Mouse (Mus musculus): ENCODE data around the gene Trmt10b. TPM values are rescaled to one million over a fixed set of nuclear protein-coding genes. Genes with fewer than 3 reads are reported as not detected.

Trmt10b gene
- 10 to 100 TPM in 5 of 26 experiments, 1 to 10 TPM in 19, not detected in 2; 1.1 to 21.6 (median 6.0) TPM for total RNA-seq (2018; cell fraction: chromatin; rRNA removed)
- 1 to 10 TPM; 1.8 to 8.3 (median 5.1) TPM for total RNA-seq (2018; cell fraction: cytosol; rRNA removed)
- 10 to 100 TPM in 1 of 26 experiments, 1 to 10 TPM in 21, under 1 TPM in 4; 0.56 to 12.9 (median 3.0) TPM for total RNA-seq (2018; cell fraction: nucleus; rRNA removed)
- polyA plus RNA-seq (2018), result 4.3 to 8.1 TPM (median 6.8 TPM) in 3 replicates

DNA sequence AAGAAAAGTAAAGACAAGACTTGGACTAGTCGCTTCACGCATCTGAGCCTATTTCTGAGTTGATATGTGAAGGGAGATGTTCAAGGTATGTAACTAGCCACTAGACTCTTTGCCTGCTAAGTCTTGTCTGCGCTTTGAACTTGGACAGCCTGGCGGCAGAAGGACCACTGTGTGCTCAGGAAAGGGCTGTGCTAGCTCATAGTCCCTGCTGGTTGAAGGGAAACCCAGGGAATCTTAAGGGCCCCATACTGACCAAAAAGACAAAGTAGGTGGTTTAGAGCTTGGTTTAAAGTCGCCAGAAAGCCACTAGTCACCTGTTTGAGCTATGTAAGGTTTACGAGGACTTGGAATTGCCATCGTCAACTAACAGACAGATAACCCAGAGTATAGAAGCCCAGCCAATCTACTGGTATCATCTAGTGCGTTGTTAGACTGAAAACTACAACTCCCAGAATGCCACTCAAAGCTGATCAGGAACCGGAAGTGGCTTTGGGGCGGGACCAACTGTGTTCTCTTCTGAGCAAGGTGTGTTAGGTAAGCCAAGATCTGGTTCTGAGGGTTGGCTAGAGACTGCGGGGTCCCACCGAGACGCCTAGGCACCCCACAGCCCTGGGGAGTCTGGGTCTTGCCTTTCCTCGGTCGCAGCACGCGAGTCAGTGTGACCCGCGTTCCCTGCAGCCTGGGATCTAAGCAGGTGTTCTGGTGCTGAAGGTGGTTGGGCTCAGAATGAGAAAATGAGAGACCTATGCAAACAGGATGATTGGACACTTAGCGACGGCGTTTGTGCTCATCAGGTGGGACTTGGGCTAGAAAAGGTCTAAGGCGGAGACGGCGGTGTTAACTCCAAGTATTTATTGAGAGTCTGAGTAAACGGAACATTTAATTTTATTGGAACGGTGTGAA lies at the start of gene Trmt10b:
Gene Trmt10b, plus strand, starts transcription at position 466 of the 903 bp plus-strand sequence.
- peaks cover 4% of the 10 kb centered on the region; the same call in 1 of the 2 replicates for H3K36me3 ChIP-seq (ENCODE audit: inconsistent target)
- peak within 1 kb of the TSS; percentile 98 for H3K4me3 ChIP-seq (ENCODE audit: inconsistent target)
- 19% methylated on average over 27 of the region's 27 CpGs for WGBS (ENCODE audit: missing documents)
- H3K27ac ChIP-seq, result no peak within 1 kb of the TSS
- no peaks in the 10 kb centered on the region; the same call in 1 of the 2 replicates for H3K79me2 ChIP-seq (ENCODE audit: inconsistent target)

DNA sequence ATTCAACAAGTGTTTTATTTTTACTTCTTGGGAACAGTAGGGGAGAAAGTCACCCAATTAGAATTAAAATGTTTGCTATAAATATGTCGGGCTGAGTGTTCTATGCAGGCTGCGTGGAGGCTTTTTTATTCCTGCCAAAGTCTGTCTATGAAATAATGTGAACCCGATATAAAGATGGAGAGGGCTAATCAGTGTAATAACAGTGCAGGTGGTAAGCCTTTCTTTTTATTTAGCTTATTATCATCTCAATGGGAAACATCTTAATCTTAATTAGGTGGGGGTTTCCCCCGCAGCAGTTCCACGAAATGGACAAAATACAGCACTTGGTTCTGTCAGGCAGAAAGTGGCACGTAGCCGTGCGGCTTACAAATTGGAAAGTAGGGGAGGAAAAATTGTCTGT lies 45.7 kb upstream of the Trmt10b start:
- H3K4me3 ChIP-seq (ENCODE audit: inconsistent target), result no peak overlapping the region
- H3K79me2 ChIP-seq (ENCODE audit: inconsistent target), result no peaks in the 10 kb centered on the region
- no peak overlapping the region for H3K27ac ChIP-seq
- 91% methylated on average over 8 of the region's 8 CpGs for WGBS (ENCODE audit: missing documents)
- no peaks in the 10 kb centered on the region for H3K36me3 ChIP-seq (ENCODE audit: inconsistent target)

DNA sequence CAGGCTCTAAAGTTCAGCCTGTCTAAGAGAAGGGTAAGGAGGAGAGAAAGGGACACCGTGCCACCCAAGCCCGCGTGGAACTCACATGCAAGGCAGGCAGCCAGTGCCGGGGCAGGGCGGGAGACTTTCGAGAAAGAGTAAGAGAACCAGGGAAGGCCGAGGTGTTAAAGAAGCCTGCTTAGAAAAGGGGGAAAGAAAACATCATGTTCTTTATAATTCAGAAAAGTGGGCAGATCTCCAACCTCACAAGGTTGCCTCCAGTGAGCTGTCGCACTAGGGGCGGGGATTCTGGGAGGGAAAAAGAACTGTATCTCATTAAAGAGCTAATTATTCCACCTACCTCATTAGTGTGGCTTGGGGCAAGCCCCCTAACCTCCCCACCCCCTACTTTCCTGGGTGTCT lies 44.1 kb upstream of the Trmt10b start:
- WGBS (ENCODE audit: missing documents), result 64% methylated on average over 9 of the region's 9 CpGs
- no peak overlapping the region for H3K4me3 ChIP-seq (ENCODE audit: inconsistent target)
- no peak overlapping the region for H3K27ac ChIP-seq
- no peaks in the 10 kb centered on the region for H3K79me2 ChIP-seq (ENCODE audit: inconsistent target)
- H3K36me3 ChIP-seq (ENCODE audit: inconsistent target), result no peaks in the 10 kb centered on the region

DNA sequence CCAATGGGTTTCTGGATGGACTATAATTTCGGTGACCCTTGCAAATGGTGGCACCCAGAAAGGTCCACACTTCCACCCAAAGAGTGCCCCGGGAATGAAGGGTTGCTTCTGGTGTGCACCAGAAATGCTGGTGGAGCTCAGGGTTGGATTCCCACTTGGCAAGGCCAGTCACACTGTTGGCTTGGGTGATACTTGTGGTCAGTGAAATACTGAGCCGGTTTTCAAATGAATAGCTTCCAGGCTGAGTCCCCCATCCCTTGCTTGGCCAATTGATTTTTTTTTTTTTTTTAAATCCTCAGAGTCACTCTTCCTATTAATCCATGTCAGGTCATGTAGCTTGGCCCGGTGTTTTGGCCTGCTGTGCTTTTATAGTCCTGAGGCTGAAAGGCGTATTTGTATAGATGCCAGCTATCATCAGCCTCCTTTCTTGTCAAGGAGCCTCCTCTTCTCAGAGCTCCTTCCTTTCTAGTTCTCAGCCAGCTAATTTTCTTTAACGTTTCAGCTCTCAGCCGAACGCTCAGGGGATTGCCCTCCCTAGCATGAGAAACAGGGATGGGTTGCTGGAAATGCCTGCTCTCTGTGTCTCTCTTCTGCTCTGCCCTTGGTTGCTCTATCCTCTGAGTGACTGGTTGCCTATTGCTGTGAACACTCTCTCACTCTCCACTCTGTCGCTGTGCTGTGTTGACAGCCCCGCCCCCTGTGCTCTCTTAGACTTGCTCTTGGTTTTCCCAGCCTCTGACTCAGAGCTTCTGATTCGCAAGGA lies 42.9 kb upstream of the Trmt10b start:
- H3K79me2 ChIP-seq (ENCODE audit: inconsistent target), result no peaks in the 10 kb centered on the region
- no peak overlapping the region for H3K27ac ChIP-seq
- 66% methylated on average over 11 of the region's 11 CpGs for WGBS (ENCODE audit: missing documents)
- H3K36me3 ChIP-seq (ENCODE audit: inconsistent target), result no peaks in the 10 kb centered on the region
- H3K4me3 ChIP-seq (ENCODE audit: inconsistent target), result no peak overlapping the region

DNA sequence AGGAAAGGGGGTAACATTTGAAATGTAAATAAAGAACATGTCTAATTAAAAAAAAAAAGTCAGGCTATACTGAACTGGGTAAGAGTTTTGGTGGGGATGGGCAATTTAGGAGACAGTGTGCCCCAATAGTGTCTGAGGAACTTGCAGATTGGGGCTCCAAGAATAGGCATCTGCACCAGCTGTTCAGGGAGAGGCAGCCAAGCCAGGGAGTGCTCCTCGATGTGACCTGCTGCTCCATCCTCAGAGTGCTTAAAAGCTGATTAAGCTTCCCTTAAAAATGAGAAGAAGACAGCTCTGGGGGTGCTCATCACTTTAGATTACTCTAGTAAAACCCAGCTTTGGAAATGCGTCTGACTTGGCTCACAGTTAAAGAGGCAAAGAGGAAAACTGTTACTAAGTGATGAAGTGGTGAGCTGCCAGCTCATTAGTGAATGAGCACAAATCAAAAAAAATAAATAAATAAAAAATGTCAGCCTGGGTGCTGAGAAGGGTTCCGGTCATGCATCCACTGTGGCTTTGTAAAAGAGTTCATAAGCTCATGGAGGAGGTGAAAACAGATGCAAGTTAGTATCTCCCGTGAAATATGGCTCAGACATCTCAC lies 37.6 kb upstream of the Trmt10b start:
- no peaks in the 10 kb centered on the region for H3K79me2 ChIP-seq (ENCODE audit: inconsistent target)
- 72% methylated on average over 4 of the region's 4 CpGs for WGBS (ENCODE audit: missing documents)
- no peaks in the 10 kb centered on the region for H3K36me3 ChIP-seq (ENCODE audit: inconsistent target)
- H3K4me3 ChIP-seq (ENCODE audit: inconsistent target), result no peak overlapping the region
- H3K27ac ChIP-seq, result no peak overlapping the region

DNA sequence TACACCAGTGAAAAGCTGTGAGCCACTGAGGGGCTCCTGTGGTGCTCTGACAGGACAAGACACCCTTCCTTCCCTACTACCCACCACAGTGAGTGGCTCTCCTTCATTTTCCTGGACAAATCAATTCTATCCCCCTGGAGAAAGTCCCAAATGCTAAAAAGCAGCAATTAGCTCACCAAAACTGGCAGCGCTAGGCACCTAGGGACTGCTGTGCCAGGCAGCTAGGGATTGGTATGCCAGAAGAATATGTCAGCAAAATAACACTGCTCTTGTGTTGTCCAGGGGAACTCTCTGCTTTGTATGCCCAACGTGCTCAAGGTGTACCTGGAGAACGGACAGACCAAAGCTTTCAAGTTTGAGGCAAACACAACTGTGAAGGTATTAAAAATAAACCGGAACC lies 35.4 kb upstream of the Trmt10b start:
- H3K27ac ChIP-seq, result no peak overlapping the region
- no peaks in the 10 kb centered on the region for H3K79me2 ChIP-seq (ENCODE audit: inconsistent target)
- no peaks in the 10 kb centered on the region for H3K36me3 ChIP-seq (ENCODE audit: inconsistent target)
- no peak overlapping the region for H3K4me3 ChIP-seq (ENCODE audit: inconsistent target)
- 82% methylated on average over 4 of the region's 4 CpGs for WGBS (ENCODE audit: missing documents)

DNA sequence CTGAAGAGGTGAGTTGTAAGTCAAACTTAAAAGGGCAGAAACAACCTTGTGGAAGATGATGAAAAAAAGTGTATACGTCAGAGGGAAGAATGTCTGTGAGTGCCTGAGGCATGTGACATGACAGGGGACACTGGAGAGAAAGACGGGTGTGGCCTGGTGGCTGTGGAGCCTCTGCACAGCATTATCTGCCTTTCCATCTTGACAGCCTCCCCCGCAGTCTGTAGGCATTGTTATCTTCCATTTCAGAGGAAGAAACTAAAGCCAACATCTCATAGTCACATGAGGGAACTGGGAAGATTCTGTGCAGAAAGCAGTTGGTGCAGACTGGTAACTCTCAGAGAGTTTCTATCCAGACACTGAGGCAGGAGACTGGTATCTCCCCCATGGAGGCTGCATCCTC lies 29.0 kb upstream of the Trmt10b start:
- 66% methylated on average over 3 of the region's 3 CpGs for WGBS (ENCODE audit: missing documents)
- H3K36me3 ChIP-seq (ENCODE audit: inconsistent target), result no peaks in the 10 kb centered on the region
- H3K27ac ChIP-seq, result no peak overlapping the region
- H3K79me2 ChIP-seq (ENCODE audit: inconsistent target), result no peaks in the 10 kb centered on the region
- H3K4me3 ChIP-seq (ENCODE audit: inconsistent target), result no peak overlapping the region

DNA sequence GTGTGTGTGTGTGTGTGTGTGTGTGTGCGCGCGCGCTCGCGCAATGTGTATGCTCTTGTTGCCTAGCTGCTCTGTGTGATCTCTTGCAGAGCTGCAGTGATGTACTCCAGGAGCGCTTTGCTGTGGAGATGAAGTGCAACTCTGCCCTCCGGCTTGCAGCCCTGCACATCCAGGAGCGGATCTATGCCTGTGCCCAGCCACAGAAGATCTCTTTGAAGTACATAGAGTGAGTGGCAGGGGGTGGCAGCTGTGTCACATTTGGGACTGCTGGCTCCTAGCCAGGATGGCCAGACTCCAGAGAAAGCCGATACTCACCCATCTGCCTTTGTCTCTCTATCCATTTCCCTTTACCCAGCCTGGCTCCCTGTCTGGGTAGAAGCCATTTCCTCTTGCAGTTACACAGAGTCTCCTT lies 25.9 kb upstream of the Trmt10b start:
- no peak overlapping the region for H3K4me3 ChIP-seq (ENCODE audit: inconsistent target)
- 97% methylated on average over 5 of the region's 10 CpGs for WGBS (ENCODE audit: missing documents)
- H3K27ac ChIP-seq, result no peak overlapping the region
- no peaks in the 10 kb centered on the region for H3K36me3 ChIP-seq (ENCODE audit: inconsistent target)
- no peaks in the 10 kb centered on the region for H3K79me2 ChIP-seq (ENCODE audit: inconsistent target)

DNA sequence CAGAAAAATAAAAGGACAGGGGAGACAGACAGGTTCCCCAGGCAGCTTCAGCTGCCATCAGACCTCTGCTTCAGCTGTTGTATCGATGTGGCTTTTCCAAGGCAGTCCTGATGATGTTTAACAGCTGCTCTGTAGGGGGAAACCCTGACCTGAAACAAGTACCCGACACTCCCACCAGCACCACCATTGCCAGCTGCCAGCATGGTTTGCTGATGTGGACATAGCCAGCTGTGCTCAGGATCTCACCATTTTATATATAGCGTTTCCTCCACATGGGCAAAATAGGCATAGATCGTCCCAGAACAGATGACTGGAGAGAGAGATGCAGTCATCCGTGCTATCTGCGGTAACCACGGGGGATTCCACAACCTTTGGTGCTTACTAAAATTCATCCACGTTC lies 21.2 kb upstream of the Trmt10b start:
- 79% methylated on average over 7 of the region's 8 CpGs for WGBS (ENCODE audit: missing documents)
- H3K27ac ChIP-seq, result no peak overlapping the region
- no peaks in the 10 kb centered on the region for H3K79me2 ChIP-seq (ENCODE audit: inconsistent target)
- H3K36me3 ChIP-seq (ENCODE audit: inconsistent target), result no peaks in the 10 kb centered on the region
- no peak overlapping the region for H3K4me3 ChIP-seq (ENCODE audit: inconsistent target)

DNA sequence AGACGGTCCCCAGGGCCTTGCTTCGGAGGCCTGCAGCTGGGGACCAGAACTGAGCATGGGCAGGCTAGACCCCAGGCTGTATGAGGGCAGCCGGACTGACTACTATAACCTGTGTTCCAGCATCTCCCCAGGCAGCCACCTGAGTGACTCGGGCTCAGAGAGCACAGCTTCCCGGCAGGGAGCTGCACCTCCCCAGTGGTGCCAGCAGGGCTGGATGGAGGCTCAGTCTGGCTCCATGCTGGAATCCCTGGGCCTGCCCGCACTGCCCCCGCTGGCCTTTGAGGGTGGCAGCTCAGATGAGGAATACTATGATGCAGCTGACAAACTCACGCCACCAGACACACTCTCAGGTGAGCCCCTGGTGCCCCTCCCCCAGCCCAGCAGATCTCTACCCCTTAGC lies 17.6 kb upstream of the Trmt10b start:
- Histone ChIP-seq H3K36me3 (ENCODE audit: inconsistent target) (no peaks in the 10 kb centered on the region), H3K4me3 (ENCODE audit: inconsistent target) (no peak overlapping the region), H3K79me2 (ENCODE audit: inconsistent target) (no peaks in the 10 kb centered on the region), H3K27ac (no peak overlapping the region)
- 56% methylated on average over 5 of the region's 8 CpGs for WGBS (ENCODE audit: missing documents)

DNA sequence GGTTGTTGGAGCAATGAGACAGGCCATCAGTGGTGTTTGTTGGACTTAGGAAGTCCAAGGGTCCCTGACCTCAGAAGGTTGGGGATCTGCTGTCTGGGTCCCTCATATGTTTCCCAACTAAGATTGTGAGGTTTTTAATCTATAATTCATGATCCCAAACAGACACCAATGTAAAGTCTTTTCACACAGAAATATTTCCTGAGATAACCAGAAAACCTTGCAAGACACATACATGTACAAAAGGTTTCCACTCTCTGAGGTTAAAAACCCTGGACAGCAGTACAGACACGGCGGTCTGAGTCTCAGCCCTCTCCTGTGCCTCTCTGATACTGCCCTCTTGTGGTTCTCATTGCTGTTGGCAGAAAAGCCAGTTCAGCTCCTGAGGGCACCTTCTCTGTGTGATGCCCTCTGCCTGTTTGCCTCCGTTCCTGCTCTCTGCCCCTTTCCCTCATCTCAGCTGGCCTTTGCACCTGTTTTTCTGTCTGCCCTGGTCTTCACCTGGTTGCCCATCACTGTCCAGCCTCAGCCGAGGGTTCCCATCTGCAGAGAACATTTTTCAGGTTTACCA lies 16.9 kb upstream of the Trmt10b start:
- Histone ChIP-seq H3K4me3 (ENCODE audit: inconsistent target) (no peak overlapping the region), H3K36me3 (ENCODE audit: inconsistent target) (no peaks in the 10 kb centered on the region), H3K27ac (no peak overlapping the region), H3K79me2 (ENCODE audit: inconsistent target) (no peaks in the 10 kb centered on the region)
- 26% methylated on average over 4 of the region's 4 CpGs for WGBS (ENCODE audit: missing documents)

DNA sequence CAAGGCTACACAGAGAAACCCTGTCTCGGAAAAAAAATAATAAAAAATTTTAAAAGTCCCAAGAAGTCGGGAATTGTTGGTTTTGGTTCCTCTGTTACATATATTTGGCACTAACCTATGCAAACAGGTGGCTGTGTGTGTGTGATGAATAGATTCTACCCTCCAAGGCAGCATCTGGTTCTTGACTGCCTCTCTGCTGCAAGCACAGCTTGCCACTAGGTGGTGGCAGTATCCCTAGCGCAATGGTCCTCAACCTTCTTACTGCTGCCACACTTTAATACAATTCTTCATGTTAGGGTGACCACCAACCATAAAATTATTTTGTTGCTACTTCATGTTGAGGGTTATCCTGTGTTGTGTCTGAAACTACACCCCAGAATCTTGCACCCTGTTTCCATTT lies 10.6 kb upstream of the Trmt10b start:
- Histone ChIP-seq H3K36me3 (ENCODE audit: inconsistent target) (no peaks in the 10 kb centered on the region), H3K79me2 (ENCODE audit: inconsistent target) (no peaks in the 10 kb centered on the region), H3K27ac (no peak overlapping the region), H3K4me3 (ENCODE audit: inconsistent target) (no peak overlapping the region)
- WGBS (ENCODE audit: missing documents), result 56% methylated on average over 3 of the region's 3 CpGs

DNA sequence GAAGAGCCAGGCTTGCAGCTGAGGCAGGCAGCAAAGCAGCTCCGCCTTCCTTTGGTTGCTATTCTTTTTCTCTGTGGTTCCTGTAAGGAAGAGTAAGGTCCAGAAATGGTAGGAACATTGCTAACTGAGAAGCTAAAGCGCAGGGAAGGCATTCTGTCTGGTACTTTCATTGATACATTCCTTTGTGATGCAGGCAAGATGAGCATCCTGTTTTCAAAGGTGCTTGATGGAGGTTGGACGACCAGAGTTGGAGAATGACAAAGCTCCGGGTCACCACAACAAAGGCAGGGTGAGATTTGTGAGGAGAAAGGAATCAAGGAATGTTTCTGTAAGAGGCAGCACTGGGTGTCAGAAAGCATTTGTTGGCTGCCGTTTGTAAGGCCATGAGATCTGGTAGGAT lies 9.0 kb upstream of the Trmt10b start:
- WGBS (ENCODE audit: missing documents), result 89% methylated on average over 5 of the region's 5 CpGs

DNA sequence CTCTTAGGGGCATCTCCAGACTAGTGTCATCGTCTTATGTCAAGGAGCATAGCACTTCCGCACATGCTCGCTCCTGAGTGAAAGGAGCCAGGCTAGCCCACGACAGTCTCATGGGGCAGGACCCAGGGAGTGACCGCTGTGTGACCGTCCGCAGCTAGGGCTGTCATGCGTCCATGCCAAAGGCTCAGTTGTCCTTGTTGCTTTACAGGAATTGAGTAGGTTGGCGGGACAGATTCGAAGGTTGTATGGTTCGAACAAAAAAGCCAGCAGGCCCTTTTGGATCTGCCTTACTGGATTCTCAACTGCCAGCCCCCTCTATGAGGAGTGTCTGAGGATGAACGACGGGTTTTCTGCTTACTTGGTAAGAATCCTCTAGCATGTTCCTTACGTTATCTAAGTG lies 8.6 kb downstream of the Trmt10b start:
- Histone ChIP-seq H3K27ac (no peak overlapping the region), H3K4me3 (ENCODE audit: inconsistent target) (no peak overlapping the region), H3K36me3 (ENCODE audit: inconsistent target) (peaks cover 43% of the 10 kb centered on the region), H3K79me2 (ENCODE audit: inconsistent target) (no peaks in the 10 kb centered on the region)
- 96% methylated on average over 14 of the region's 14 CpGs for WGBS (ENCODE audit: missing documents)

More for the DNA sequence above, 9.0 kb upstream of the Trmt10b start:
- no peak overlapping the region for H3K4me3 ChIP-seq (ENCODE audit: inconsistent target)
- H3K36me3 ChIP-seq (ENCODE audit: inconsistent target), result no peaks in the 10 kb centered on the region
- no peak overlapping the region for H3K27ac ChIP-seq
- H3K79me2 ChIP-seq (ENCODE audit: inconsistent target), result no peaks in the 10 kb centered on the region
